Mouse (Mus musculus): Measurements from ENCODE around the gene C1qtnf4. TPM values are rescaled to one million over a fixed set of nuclear protein-coding genes. Genes with fewer than 3 reads are reported as not detected.

Gene C1qtnf4
- polyA plus RNA-seq, 2 experiments = 1.9 to 2.7 TPM

DNA sequence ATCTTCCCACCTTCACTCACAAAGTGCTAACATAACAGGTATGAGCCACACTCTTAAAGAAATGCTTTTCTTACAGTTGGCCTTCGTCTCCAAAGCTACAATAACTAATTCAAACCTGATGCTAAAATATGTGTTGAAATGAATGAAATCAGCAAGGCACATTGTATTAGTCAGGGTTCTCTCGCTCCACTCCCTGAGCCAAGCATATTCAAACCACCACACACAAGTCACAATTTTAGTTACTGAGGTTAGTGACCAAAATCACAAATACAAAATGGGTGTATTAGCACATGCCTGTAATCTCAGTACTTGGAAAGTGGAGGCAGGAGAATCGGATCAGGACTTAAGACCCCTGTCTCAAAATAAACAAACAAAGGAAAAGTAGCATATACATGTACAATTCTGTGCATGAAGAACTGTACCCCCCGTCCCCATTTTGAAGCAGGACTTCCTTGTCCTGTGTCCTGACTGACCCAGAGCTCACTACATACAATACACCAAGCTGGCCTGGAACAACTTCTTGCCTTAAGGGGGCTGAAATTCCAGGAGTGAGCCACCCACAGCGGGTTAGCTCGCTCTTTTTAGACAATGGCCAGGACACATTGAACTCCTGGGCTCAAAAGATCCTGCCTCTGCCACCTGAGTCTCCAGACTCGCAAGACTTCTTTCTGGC is 31.0 kb downstream of the C1qtnf4 start:
- DNase-seq (ENCODE audit: low read depth in 3 of 3, low spot score in 3 of 3) (no peak), ATAC-seq (ENCODE audit: insufficient read depth) (no peak)
- Histone ChIP-seq H3K27me3 (ENCODE audit: control insufficient read depth, insufficient read depth, low read length) (no peaks in the 10 kb centered on the region), H3K4me1 (replicated peaks; ENCODE audit: control insufficient read depth in 2 of 2, insufficient read depth in 2 of 2, low read length in 1 of 2) (peaks cover 2 to 19% of the 10 kb centered on the region in 2 experiments; a peak in 3 of 4 replicates), H3K4me3 (ENCODE audit: insufficient read depth in 1 of 2, low read depth in 2 of 2, low read length in 2 of 2) (peak overlapping the region; percentile 75 to 85), H3K27ac (peak overlapping the region; percentile 23), H3K4me2 (ENCODE audit: low read depth) (peak overlapping the region; percentile 91), H3K36me3 (replicated peaks; ENCODE audit: control insufficient read depth, insufficient read depth, low read depth) (peaks cover 12% of the 10 kb centered on the region), H3K9me3 (ENCODE audit: control insufficient read depth, low read length) (no peaks in the 10 kb centered on the region), H3K9ac (replicated peaks) (peak overlapping the region; percentile 89)
- TF ChIP-seq EP300 (IDR thresholded peaks at IDR 0.05; ENCODE audit: low read depth) (no peak), CTCF (IDR thresholded peaks at IDR 0.05; ENCODE audit: low read depth) (no peak)
- WGBS (ENCODE audit: insufficient replicate concordance) = 18% methylated on average over 7 of the region's 7 CpGs

DNA sequence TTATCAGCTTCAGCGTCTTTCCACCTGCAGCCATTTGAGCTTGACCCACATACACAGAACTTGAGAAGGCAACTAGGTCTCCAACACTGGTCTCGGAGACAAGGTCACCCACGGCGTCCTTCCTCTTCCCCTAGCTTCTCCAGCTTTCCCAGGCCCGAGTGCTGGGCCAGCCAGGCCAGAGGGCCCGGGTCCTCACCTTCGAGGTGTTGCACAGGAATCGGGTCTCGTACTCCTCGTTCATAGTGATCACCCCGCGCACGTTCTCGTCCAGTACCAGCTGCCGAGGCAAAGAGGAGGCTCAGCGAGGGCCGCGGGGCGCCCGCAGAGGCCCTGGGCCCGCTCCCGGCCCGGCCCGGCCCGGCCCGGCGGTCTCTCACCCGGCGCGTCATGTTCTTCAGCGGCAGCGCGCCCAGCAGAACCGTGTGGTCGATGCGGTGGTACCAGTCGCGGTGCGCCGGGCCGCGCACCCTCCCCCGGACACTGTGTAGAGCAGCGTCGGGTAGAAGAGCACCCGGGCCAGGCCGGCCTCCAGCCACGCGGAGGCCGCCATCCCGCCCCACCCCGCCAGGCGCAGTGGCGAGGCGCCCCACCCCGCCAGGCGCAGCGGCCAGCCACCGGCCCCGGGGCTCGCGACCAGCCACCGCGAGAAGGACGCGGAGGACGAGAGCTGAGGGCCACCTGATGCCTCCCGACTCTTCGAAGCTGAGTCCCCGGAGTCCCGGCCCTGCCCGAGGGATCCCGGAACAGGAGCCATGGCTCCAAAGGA is 31.8 kb downstream of the C1qtnf4 start:
- H3K4me3 ChIP-seq (ENCODE audit: insufficient read depth in 1 of 2, low read depth in 2 of 2, low read length in 2 of 2) = peak overlapping the region; percentile 75 to 85
- peak overlapping the region; percentile 89 for H3K9ac ChIP-seq (replicated peaks)
- peaks cover 2 to 19% of the 10 kb centered on the region in 2 experiments; a peak in 3 of 4 replicates for H3K4me1 ChIP-seq (replicated peaks; ENCODE audit: control insufficient read depth in 2 of 2, insufficient read depth in 2 of 2, low read length in 1 of 2)
- H3K4me2 ChIP-seq (ENCODE audit: low read depth) = peak overlapping the region; percentile 91
- under 1% methylated on average over 73 of the region's 73 CpGs for WGBS (ENCODE audit: insufficient replicate concordance)
- H3K9me3 ChIP-seq (ENCODE audit: control insufficient read depth, low read length) = no peaks in the 10 kb centered on the region
- H3K27me3 ChIP-seq (ENCODE audit: control insufficient read depth, insufficient read depth, low read length) = no peaks in the 10 kb centered on the region
- no peak for TF ChIP-seq CTCF (IDR thresholded peaks at IDR 0.05; ENCODE audit: low read depth)
- TF ChIP-seq EP300 (IDR thresholded peaks at IDR 0.05; ENCODE audit: low read depth) = no peak
- ATAC-seq (ENCODE audit: insufficient read depth) = peak; percentile 89
- H3K36me3 ChIP-seq (replicated peaks; ENCODE audit: control insufficient read depth, insufficient read depth, low read depth) = peaks cover 7% of the 10 kb centered on the region
- peak overlapping the region; percentile 23 for H3K27ac ChIP-seq
- DNase-seq (ENCODE audit: low read depth in 3 of 3, low spot score in 3 of 3) = peak in 1 of 3 experiments; percentile 47

DNA sequence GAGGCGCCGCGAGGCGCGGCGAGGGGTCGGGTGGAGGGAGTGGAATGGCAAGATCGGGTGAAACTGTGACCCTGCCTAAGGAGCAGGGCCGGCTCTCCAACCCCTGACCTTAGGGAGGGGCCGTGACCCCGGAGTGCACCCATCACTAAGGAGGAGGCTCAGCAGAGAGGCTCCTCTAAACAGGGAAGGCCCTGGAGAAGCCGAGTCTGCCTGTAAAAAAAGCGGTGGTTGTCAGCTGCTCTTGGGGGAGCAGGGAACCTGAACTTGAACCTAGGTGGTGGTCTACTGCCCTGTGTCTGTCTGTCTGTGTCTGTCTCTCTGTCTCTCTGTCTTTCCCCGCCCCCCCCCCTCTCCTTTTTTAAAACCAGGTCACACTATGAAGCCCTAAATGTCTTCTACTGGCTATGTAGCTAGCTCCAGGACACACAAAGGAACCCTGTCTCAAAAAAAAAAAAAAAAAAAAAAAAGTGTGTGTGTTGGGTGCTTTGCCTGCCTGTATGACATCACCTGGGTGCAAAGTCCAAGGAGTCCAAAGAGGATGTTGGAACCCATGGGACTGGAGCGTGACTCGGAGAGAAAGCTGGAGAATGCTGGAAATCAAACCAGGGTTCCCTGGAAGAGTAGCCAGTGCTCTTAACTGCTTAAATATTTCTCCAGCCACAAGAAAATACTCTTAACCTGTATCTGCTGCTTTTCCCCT is 32.5 kb downstream of the C1qtnf4 start:
- WGBS (ENCODE audit: insufficient replicate concordance) = 11% methylated on average over 16 of the region's 16 CpGs

DNA sequence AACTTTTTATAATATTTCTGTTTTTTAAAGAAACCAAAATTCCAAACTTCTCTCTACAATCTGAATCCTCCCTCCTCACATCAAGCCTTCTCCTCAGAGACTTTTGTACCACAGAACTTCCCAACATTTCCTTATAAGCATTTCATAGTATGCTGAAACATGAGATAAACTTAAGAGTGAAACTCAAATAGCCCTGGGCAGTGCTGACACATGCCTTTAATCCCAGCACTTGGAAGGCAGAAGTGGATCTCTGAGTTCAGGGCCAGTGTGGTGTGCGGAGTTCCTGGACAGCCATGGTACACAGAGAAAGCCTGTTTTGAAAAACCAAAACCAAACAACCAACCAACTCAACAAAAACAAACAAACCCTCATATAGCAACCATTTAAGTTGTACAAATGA is 35.5 kb downstream of the C1qtnf4 start:
- no peak overlapping the region for H3K9ac ChIP-seq (replicated peaks)
- no peak for ATAC-seq (ENCODE audit: insufficient read depth)
- no peak for DNase-seq (ENCODE audit: low read depth in 3 of 3, low spot score in 3 of 3)
- H3K4me3 ChIP-seq (ENCODE audit: insufficient read depth in 1 of 2, low read depth in 2 of 2, low read length in 2 of 2) = no peak overlapping the region
- no peaks in the 10 kb centered on the region for H3K27me3 ChIP-seq (ENCODE audit: control insufficient read depth, insufficient read depth, low read length)
- H3K27ac ChIP-seq = no peak overlapping the region
- TF ChIP-seq EP300 (IDR thresholded peaks at IDR 0.05; ENCODE audit: low read depth) = no peak
- WGBS (ENCODE audit: insufficient replicate concordance) = 77% methylated on average over 1 of the region's 1 CpGs
- no peaks in the 10 kb centered on the region for H3K9me3 ChIP-seq (ENCODE audit: control insufficient read depth, low read length)
- no peaks in the 10 kb centered on the region for H3K36me3 ChIP-seq (replicated peaks; ENCODE audit: control insufficient read depth, insufficient read depth, low read depth)
- no peak overlapping the region for H3K4me2 ChIP-seq (ENCODE audit: low read depth)
- peaks cover 2 to 12% of the 10 kb centered on the region in 2 experiments; a peak in 3 of 4 replicates for H3K4me1 ChIP-seq (replicated peaks; ENCODE audit: control insufficient read depth in 2 of 2, insufficient read depth in 2 of 2, low read length in 1 of 2)

More for the DNA sequence above, 32.5 kb downstream of the C1qtnf4 start:
- DNase-seq (ENCODE audit: low read depth in 3 of 3, low spot score in 3 of 3) = no peak
- no peaks in the 10 kb centered on the region for H3K9me3 ChIP-seq (ENCODE audit: control insufficient read depth, low read length)
- H3K4me1 ChIP-seq (replicated peaks; ENCODE audit: control insufficient read depth in 2 of 2, insufficient read depth in 2 of 2, low read length in 1 of 2) = peaks cover 2 to 19% of the 10 kb centered on the region in 2 experiments; a peak in 3 of 4 replicates
- H3K4me2 ChIP-seq (ENCODE audit: low read depth) = peak overlapping the region; percentile 91
- TF ChIP-seq EP300 (IDR thresholded peaks at IDR 0.05; ENCODE audit: low read depth) = no peak
- TF ChIP-seq CTCF (IDR thresholded peaks at IDR 0.05; ENCODE audit: low read depth) = no peak
- peak; percentile 74 for ATAC-seq (ENCODE audit: insufficient read depth)
- H3K4me3 ChIP-seq (ENCODE audit: insufficient read depth in 1 of 2, low read depth in 2 of 2, low read length in 2 of 2) = peak overlapping the region; percentile 75 to 85
- H3K9ac ChIP-seq (replicated peaks) = peak overlapping the region; percentile 89
- no peaks in the 10 kb centered on the region for H3K27me3 ChIP-seq (ENCODE audit: control insufficient read depth, insufficient read depth, low read length)
- H3K27ac ChIP-seq = peak overlapping the region; percentile 25
- peaks cover 4% of the 10 kb centered on the region for H3K36me3 ChIP-seq (replicated peaks; ENCODE audit: control insufficient read depth, insufficient read depth, low read depth)
